Mouse (Mus musculus) ES-E14 (cell line): ENCODE measurements around the gene Hist1h2bb. TPM values are rescaled to one million over a fixed set of nuclear protein-coding genes. Genes with fewer than 3 reads are reported as not detected.
"Not testable (repeated sequence)": the region's sequence is repeated elsewhere in the genome, so short reads cannot be mapped to it uniquely, and the experiment has no call there.

ENCODE experiments used
- DNase-seq: peaks from one replicate; pipeline ENCODE4 v3.0.0-alpha.2; 2013; ENCODE audit warnings: low read depth, low spot score
- H3K27ac ChIP-seq: 2 replicates; pipeline ENCODE4 v1.5.1; 2012; ENCODE audit warnings: low read depth, mild to moderate bottlenecking, low read length, moderate library complexity, mixed read lengths; ENCODE audit not compliant: poor library complexity, insufficient read depth, severe bottlenecking
- H3K36me3 ChIP-seq: 2 replicates; pipeline ENCODE4 v1.6.1; 2012; ENCODE audit warnings: mild to moderate bottlenecking, low read length, moderate library complexity, mixed read lengths; ENCODE audit not compliant: control insufficient read depth, poor library complexity, insufficient read depth, severe bottlenecking
- H3K4me1 ChIP-seq, 2 experiments: fragments of 150-350 bp in 1 of 2; sonication (generic) in 1 of 2; 2 replicates each; pipeline ENCODE4 v1.6.1; 2012; ENCODE audit warnings: low read length in 2 of 2, mild to moderate bottlenecking in 1 of 2, mixed read lengths in 1 of 2; ENCODE audit not compliant: control insufficient read depth in 2 of 2, insufficient read depth in 2 of 2, poor library complexity in 1 of 2
- H3K4me3 ChIP-seq, 2 experiments: fragments of 150-350 bp in 1 of 2; sonication (generic) in 1 of 2; 2 replicates each; pipeline ENCODE4 v1.5.1; 2012; ENCODE audit warnings: low read length in 2 of 2, low read depth in 1 of 2, mild to moderate bottlenecking in 1 of 2, mixed read lengths in 1 of 2; ENCODE audit not compliant: insufficient read depth in 1 of 2, poor library complexity in 1 of 2, severe bottlenecking in 1 of 2
- H3K9ac ChIP-seq: 2 replicates; pipeline ENCODE4 v1.6.1; 2012; ENCODE audit warnings: low read depth, mild to moderate bottlenecking, low read length, mixed read lengths; ENCODE audit not compliant: poor library complexity, insufficient read depth, severe bottlenecking
- H3K9me3 ChIP-seq: fragments of 150-350 bp; sonication (generic); 2 replicates; pipeline ENCODE4 v1.6.1; 2012; ENCODE audit warnings: low read depth, mild to moderate bottlenecking, low read length; ENCODE audit not compliant: control insufficient read depth, insufficient read depth
- CHD2 ChIP-seq: IDR thresholded peaks from 2 replicates; pipeline ENCODE4 v1.6.1; 2014; ENCODE audit warnings: mild to moderate bottlenecking, low read depth, low read length, inconsistent platforms
- HCFC1 ChIP-seq: IDR thresholded peaks from 2 replicates; pipeline ENCODE4 v1.6.1; 2012; ENCODE audit warnings: low read length, inconsistent platforms, borderline replicate concordance; ENCODE audit not compliant: insufficient read depth
- MAFK ChIP-seq: IDR thresholded peaks from 2 replicates; pipeline ENCODE4 v1.6.1; 2014; ENCODE audit warnings: mild to moderate bottlenecking, low read depth, low read length, inconsistent platforms; ENCODE audit not compliant: insufficient read depth
- ZC3H11A ChIP-seq: IDR thresholded peaks from 2 replicates; pipeline ENCODE4 v1.6.1; 2012; ENCODE audit warnings: low read depth, mild to moderate bottlenecking, inconsistent platforms, low read length, borderline replicate concordance
- ZNF384 ChIP-seq: IDR thresholded peaks from 2 replicates; pipeline ENCODE4 v1.6.1; 2012; ENCODE audit warnings: low read depth, low read length, inconsistent platforms
- in situ Hi-C, 2 experiments: fragments of 600-800 bp; cut with MboI; formaldehyde crosslinking; loops; one replicate each; pipeline ENCODE4 v1.15.1; 2025; ENCODE audit warnings: low sequenced_read_pairs in 2 of 2, inconsistent platforms in 1 of 2; ENCODE audit not compliant: unreplicated experiment in 2 of 2
- total RNA-seq: library from RNA; depleted of rRNA; stranded (reverse); fragments of 300-350 nt; gene quantifications from 2 replicates; pipeline ENCODE4 v1.2.3, GENCODE M21; 2012

Gene Hist1h2bb
- total RNA-seq, 1 experiment, result 1,736 TPM

DNA sequence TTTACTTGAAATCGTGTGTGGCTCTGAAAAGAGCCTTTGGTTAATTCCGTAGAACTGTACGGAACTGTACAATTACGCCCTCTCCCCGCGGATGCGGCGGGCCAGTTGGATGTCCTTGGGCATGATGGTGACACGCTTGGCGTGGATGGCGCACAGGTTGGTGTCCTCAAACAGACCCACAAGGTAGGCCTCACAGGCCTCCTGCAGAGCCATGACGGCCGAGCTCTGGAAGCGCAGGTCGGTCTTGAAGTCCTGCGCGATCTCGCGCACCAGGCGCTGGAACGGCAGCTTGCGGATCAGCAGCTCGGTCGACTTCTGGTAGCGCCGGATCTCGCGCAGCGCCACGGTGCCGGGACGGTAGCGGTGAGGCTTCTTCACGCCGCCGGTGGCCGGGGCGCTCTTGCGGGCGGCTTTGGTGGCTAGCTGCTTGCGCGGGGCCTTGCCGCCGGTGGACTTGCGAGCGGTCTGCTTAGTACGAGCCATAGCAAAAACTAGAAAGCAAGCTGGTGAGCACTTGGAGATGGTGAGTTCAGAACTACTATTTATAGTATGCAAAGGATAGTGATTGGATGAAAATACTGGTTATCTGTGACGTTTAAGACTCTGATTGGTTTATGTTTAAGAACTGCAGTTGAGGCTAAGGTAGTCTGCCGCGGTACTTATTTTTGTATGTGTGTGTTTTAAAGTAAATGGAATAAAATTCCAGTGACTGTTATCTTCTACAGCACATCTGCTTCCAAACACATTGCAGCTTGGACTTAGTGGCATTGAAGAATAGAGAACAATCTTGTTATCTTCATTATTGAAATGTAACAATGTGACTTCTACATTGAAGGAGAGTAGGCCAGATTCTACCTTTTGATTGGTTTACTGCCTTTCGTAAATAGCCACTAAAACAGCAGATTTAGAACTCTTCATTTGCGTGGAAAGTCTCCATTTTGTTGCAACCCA is 15.6 kb downstream of the Hist1h2bb start, which contains the start of gene Hist1h3a:
Hist1h3a (minus strand) TSS at position 516 of the 951 bp plus-strand sequence.
- not testable (repeated sequence) for DNase-seq, H3K9me3 ChIP-seq, H3K36me3 ChIP-seq, H3K4me1 ChIP-seq
- H3K4me3 ChIP-seq, result peak within 1 kb of the TSS; percentile 62 to 72
- H3K9ac ChIP-seq, result peak within 1 kb of the TSS; percentile 98
- in situ Hi-C loops, result loop anchor here in 1 of 2 experiments (25.0 kb wide), 1 partner anchor 1725 kb away; the partner anchor contains the start of genes Hist1h2ag, Hist1h2ah, Hist1h2bj and Hist1h2bk
- H3K27ac ChIP-seq, result peak within 1 kb of the TSS; percentile 99
- peak; percentile 22; the same call in 1 of the 2 replicates for TF ChIP-seq HCFC1
- peak; percentile 88 for TF ChIP-seq CHD2

DNA sequence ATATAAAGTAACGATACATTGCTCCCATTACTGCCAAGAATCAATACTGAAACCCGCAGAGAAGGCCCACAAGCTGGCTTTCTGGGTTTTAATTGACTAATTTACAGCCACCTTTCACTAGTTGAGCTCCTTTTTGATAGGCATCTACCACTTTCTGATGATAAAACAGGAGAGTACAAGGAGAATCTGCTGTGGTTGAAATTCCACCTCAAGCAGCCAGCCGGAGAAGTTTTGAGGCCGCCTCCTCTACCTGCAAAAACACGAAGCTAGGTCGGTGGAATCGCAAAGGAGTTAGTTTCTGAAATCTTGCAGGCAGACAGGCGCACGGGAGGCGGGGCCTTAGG is 16.7 kb downstream of the Hist1h2bb start:
- H3K9ac ChIP-seq, result peak overlapping the region; percentile 64; the same call in 1 of the 2 replicates
- H3K27ac ChIP-seq, result peak overlapping the region; percentile 69; the same call in 1 of the 2 replicates
- no peak for DNase-seq
- peak overlapping the region; percentile 58 to 62 for H3K4me3 ChIP-seq
- no peak for TF ChIP-seq CHD2
- TF ChIP-seq MAFK, result no peak
- TF ChIP-seq ZNF384, result no peak
- TF ChIP-seq ZC3H11A, result no peak
- no peak for TF ChIP-seq HCFC1
- H3K36me3 ChIP-seq, result no peaks in the 10 kb centered on the region
- in situ Hi-C loops, result loop anchor here in 1 of 2 experiments (25.0 kb wide), 1 partner anchor 1726 kb away; the partner anchor contains the start of genes Hist1h2ag, Hist1h2ah, Hist1h2bj and Hist1h2bk
- H3K9me3 ChIP-seq, result no peaks in the 10 kb centered on the region
- no peaks in the 10 kb centered on the region; a peak in 2 of 4 replicates for H3K4me1 ChIP-seq

DNA sequence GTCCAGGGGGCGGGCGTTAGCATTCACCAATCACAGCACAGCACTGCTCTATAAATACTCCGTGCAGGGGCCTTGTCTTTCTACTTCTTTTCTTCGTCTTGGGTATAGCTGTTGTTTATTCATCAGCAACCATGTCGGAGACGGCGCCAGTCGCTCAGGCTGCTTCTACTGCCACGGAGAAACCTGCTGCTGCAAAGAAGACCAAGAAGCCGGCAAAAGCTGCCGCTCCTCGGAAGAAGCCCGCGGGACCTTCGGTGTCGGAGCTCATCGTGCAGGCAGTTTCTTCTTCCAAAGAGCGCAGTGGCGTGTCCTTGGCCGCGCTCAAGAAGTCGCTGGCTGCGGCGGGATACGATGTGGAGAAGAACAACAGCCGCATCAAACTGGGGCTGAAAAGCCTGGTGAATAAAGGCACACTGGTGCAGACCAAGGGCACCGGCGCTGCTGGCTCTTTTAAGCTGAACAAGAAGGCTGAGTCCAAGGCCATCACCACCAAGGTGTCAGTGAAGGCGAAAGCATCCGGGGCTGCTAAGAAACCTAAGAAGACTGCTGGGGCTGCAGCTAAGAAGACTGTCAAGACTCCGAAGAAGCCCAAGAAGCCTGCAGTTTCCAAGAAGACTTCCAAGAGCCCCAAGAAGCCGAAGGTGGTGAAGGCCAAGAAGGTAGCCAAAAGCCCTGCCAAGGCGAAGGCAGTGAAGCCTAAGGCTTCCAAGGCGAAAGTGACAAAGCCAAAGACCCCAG is 17.2 kb downstream of the Hist1h2bb start, which contains the start of gene Hist1h1a:
Hist1h1a (plus strand) TSS at position 81 of the 738 bp plus-strand sequence.
- H3K4me1 ChIP-seq, result no peaks in the 10 kb centered on the region; a peak in 2 of 4 replicates
- peak within 1 kb of the TSS; percentile 62 for H3K4me3 ChIP-seq
- H3K9ac ChIP-seq, result peak within 1 kb of the TSS; percentile 87
- in situ Hi-C loops, result loop anchor here in 1 of 2 experiments (25.0 kb wide), 1 partner anchor 1726 kb away; the partner anchor contains the start of genes Hist1h2ag, Hist1h2ah, Hist1h2bj and Hist1h2bk
- DNase-seq, result no peak
- no peaks in the 10 kb centered on the region for H3K36me3 ChIP-seq
- H3K9me3 ChIP-seq, result no peaks in the 10 kb centered on the region
- TF ChIP-seq MAFK, result no peak
- peak; percentile 68; the same call in 1 of the 2 replicates for TF ChIP-seq HCFC1
- no peak for TF ChIP-seq ZC3H11A
- no peak; the same call in 1 of the 2 replicates for TF ChIP-seq CHD2
- no peak for TF ChIP-seq ZNF384
- H3K27ac ChIP-seq, result peak within 1 kb of the TSS; percentile 69
